Mouse (Mus musculus): ENCODE measurements at regions not wholly inside any gene's neighbourhood (a gene's known extent, or its start where the extent isn't known, plus 50 kb on each side); places are given as distances from the start of the nearest gene placed in this dataset.

DNA sequence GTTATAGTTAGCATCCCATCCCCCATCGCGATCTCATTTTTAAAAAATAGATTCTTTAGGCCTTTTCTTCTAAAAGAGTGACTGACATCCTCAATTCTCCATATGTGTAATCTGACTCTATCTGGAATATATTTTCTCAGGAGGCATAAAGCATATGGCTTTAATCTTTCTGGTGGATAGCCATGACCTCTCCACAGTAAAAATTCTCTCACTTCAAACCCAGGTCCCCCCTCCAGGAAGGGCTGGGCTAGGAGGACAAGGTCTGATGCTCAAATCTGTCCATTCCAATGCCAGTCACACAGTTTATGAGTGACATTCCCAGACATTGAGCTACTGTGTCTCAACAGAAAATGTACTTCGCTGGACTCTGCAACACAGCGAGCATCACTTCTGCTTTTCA lies 226.8 kb upstream of the Kdm8 start:
- H3K4me1 ChIP-seq (ENCODE audit: control insufficient read depth, insufficient read depth, low read length), result no peaks in the 10 kb centered on the region
- no peaks in the 10 kb centered on the region for H3K36me3 ChIP-seq (ENCODE audit: control insufficient read depth, insufficient read depth, low read length)
- TF ChIP-seq CTCF (IDR thresholded peaks at IDR 0.05; ENCODE audit: control insufficient read depth, insufficient read depth, insufficient replicate concordance, low read depth, low read length), result no peak
- no peak for TF ChIP-seq POLR2A (IDR thresholded peaks at IDR 0.05; ENCODE audit: control insufficient read depth, low read depth, low read length)
- no peaks in the 10 kb centered on the region for H3K27me3 ChIP-seq (ENCODE audit: control insufficient read depth, insufficient read depth, low read length)
- no peak overlapping the region for H3K4me3 ChIP-seq (ENCODE audit: control insufficient read depth, low read depth, low read length)
- no peak overlapping the region for H3K27ac ChIP-seq (ENCODE audit: control insufficient read depth, insufficient read depth, low read depth, low read length)

DNA sequence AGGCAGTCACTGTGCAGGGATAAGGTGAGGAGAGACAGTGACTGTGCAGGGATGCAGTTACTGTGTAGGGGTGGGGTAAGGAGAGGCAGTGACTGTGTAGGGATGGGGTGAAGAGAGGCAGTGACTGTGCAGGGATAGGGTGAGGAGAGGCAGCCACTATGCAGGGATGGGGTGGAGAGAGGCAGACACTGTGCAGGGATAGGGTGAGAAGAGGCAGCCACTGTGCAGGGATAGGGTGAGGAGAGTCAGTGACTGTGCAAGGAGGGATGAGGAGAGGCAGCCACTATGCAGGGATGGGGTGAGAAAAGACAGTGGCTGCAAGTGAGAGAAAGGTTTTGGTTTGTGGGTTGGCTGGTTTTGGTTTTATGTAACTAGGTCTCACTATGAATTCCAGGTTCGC lies 221.8 kb upstream of the Kdm8 start:
- Histone ChIP-seq H3K36me3 (ENCODE audit: control insufficient read depth, insufficient read depth, low read length) (no peaks in the 10 kb centered on the region), H3K27me3 (ENCODE audit: control insufficient read depth, insufficient read depth, low read length) (no peaks in the 10 kb centered on the region), H3K4me1 (ENCODE audit: control insufficient read depth, insufficient read depth, low read length) (no peaks in the 10 kb centered on the region), H3K4me3 (ENCODE audit: control insufficient read depth, low read depth, low read length) (no peak overlapping the region), H3K27ac (ENCODE audit: control insufficient read depth, insufficient read depth, low read depth, low read length) (no peak overlapping the region)
- TF ChIP-seq POLR2A (IDR thresholded peaks at IDR 0.05; ENCODE audit: control insufficient read depth, low read depth, low read length) (no peak), CTCF (IDR thresholded peaks at IDR 0.05; ENCODE audit: control insufficient read depth, insufficient read depth, insufficient replicate concordance, low read depth, low read length) (no peak)

DNA sequence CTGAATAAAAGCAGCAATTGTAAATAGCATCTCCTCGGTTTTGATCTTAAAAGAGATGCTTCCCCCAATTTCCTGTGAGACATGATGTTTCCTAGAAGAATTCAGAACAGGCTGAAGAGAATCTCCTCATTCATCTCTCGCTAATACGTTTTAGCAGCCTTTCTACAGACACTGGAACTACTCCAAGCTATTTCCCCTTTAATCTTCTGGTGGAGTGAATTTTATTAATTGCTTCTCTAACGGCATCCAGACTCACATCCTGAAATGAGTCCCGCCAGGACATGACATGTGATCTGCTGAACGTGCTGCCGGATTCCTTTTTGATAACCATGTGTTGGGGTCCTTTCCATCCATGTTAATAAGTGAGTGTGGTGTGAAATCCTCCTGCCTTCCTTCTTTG lies 209.6 kb upstream of the Kdm8 start:
- no peaks in the 10 kb centered on the region for H3K4me1 ChIP-seq (ENCODE audit: control insufficient read depth, insufficient read depth, low read length)
- no peak overlapping the region for H3K27ac ChIP-seq (ENCODE audit: control insufficient read depth, insufficient read depth, low read depth, low read length)
- no peaks in the 10 kb centered on the region for H3K36me3 ChIP-seq (ENCODE audit: control insufficient read depth, insufficient read depth, low read length)
- no peak overlapping the region for H3K4me3 ChIP-seq (ENCODE audit: control insufficient read depth, low read depth, low read length)
- H3K27me3 ChIP-seq (ENCODE audit: control insufficient read depth, insufficient read depth, low read length), result no peaks in the 10 kb centered on the region
- no peak for TF ChIP-seq CTCF (IDR thresholded peaks at IDR 0.05; ENCODE audit: control insufficient read depth, insufficient read depth, insufficient replicate concordance, low read depth, low read length)
- no peak for TF ChIP-seq POLR2A (IDR thresholded peaks at IDR 0.05; ENCODE audit: control insufficient read depth, low read depth, low read length)

DNA sequence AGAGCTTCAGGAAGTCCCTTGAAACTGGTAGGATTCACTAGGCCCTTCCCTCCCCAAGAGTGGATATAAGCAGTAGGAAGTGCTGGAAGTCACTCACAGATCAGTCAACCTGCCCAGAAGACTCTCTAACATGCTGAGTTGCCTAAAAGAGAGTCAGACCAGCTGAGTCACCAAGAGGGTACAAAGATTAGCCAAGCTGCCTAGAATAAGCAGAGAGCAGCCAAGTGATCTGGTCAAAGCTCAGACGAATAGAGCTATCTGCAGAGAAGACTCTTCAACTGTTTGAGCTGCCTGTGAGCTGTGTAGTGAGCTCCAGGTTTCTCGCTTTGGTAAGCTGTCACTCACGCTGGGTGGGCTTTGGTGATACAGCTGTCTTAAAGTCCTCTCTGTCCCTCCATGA lies 207.4 kb upstream of the Kdm8 start:
- Histone ChIP-seq H3K4me1 (ENCODE audit: control insufficient read depth, insufficient read depth, low read length) (no peaks in the 10 kb centered on the region), H3K27ac (ENCODE audit: control insufficient read depth, insufficient read depth, low read depth, low read length) (no peak overlapping the region), H3K4me3 (ENCODE audit: control insufficient read depth, low read depth, low read length) (no peak overlapping the region), H3K27me3 (ENCODE audit: control insufficient read depth, insufficient read depth, low read length) (no peaks in the 10 kb centered on the region), H3K36me3 (ENCODE audit: control insufficient read depth, insufficient read depth, low read length) (no peaks in the 10 kb centered on the region)
- no peak for TF ChIP-seq CTCF (IDR thresholded peaks at IDR 0.05; ENCODE audit: control insufficient read depth, insufficient read depth, insufficient replicate concordance, low read depth, low read length)
- no peak for TF ChIP-seq POLR2A (IDR thresholded peaks at IDR 0.05; ENCODE audit: control insufficient read depth, low read depth, low read length)

DNA sequence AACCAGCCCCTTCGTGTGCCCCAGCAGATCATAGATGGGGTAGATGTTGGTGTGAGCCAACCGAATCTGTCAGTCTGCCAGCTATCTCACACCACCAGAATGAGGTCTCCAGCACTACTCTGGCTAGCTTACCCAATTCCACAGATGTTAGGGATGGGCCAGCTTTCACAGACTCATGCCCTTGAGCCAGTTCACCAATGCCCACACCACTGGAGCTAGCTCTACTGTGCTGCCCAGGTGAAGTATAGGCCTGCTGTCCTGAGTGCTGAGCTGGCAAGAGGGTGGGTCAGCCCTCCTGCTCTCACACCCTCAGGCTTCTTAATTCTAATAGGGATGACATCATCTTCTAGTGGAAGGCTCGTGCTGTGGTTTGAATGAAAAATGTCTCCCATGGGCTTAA lies 201.5 kb upstream of the Kdm8 start:
- Histone ChIP-seq H3K36me3 (ENCODE audit: control insufficient read depth, insufficient read depth, low read length) (no peaks in the 10 kb centered on the region), H3K27ac (ENCODE audit: control insufficient read depth, insufficient read depth, low read depth, low read length) (no peak overlapping the region), H3K27me3 (ENCODE audit: control insufficient read depth, insufficient read depth, low read length) (no peaks in the 10 kb centered on the region), H3K4me3 (ENCODE audit: control insufficient read depth, low read depth, low read length) (no peak overlapping the region), H3K4me1 (ENCODE audit: control insufficient read depth, insufficient read depth, low read length) (no peaks in the 10 kb centered on the region)
- TF ChIP-seq POLR2A (IDR thresholded peaks at IDR 0.05; ENCODE audit: control insufficient read depth, low read depth, low read length), result no peak
- TF ChIP-seq CTCF (IDR thresholded peaks at IDR 0.05; ENCODE audit: control insufficient read depth, insufficient read depth, insufficient replicate concordance, low read depth, low read length), result no peak

DNA sequence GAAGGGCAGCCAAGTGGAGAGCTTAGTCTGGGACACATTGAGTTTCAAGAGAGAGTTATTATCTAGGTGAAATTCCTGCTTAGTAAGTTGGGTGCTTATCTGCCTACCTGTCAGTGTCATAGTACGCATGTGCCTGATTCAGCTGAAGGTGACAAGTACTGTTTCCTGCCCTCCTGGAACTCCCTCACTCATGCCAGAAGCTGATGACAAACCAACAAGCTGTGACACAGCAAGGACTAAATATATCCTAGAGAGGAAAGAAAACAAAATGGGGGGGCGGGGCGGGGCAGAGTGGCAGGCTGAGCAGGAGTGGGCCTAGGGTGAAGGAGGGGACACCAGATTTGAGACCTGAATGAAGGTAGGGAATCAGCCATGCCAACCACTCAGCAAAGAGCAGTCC lies 196.1 kb upstream of the Kdm8 start:
- no peaks in the 10 kb centered on the region for H3K4me1 ChIP-seq (ENCODE audit: control insufficient read depth, insufficient read depth, low read length)

GRCm38 (mm10) chr7:125250385-125250784 lies 194.1 kb upstream of the Kdm8 start:
- no peak overlapping the region for H3K27ac ChIP-seq (ENCODE audit: control insufficient read depth, insufficient read depth, low read depth, low read length)
- no peak overlapping the region for H3K4me3 ChIP-seq (ENCODE audit: control insufficient read depth, low read depth, low read length)
- H3K27me3 ChIP-seq (ENCODE audit: control insufficient read depth, insufficient read depth, low read length), result no peaks in the 10 kb centered on the region
- no peaks in the 10 kb centered on the region for H3K4me1 ChIP-seq (ENCODE audit: control insufficient read depth, insufficient read depth, low read length)
- no peaks in the 10 kb centered on the region for H3K36me3 ChIP-seq (ENCODE audit: control insufficient read depth, insufficient read depth, low read length)
- TF ChIP-seq CTCF (IDR thresholded peaks at IDR 0.05; ENCODE audit: control insufficient read depth, insufficient read depth, insufficient replicate concordance, low read depth, low read length) (no peak), POLR2A (IDR thresholded peaks at IDR 0.05; ENCODE audit: control insufficient read depth, low read depth, low read length) (no peak)

More for the DNA sequence above, 196.1 kb upstream of the Kdm8 start:
- no peak overlapping the region for H3K4me3 ChIP-seq (ENCODE audit: control insufficient read depth, low read depth, low read length)
- no peak for TF ChIP-seq CTCF (IDR thresholded peaks at IDR 0.05; ENCODE audit: control insufficient read depth, insufficient read depth, insufficient replicate concordance, low read depth, low read length)
- TF ChIP-seq POLR2A (IDR thresholded peaks at IDR 0.05; ENCODE audit: control insufficient read depth, low read depth, low read length), result no peak
- H3K27ac ChIP-seq (ENCODE audit: control insufficient read depth, insufficient read depth, low read depth, low read length), result no peak overlapping the region
- no peaks in the 10 kb centered on the region for H3K27me3 ChIP-seq (ENCODE audit: control insufficient read depth, insufficient read depth, low read length)
- H3K36me3 ChIP-seq (ENCODE audit: control insufficient read depth, insufficient read depth, low read length), result no peaks in the 10 kb centered on the region

GRCm38 (mm10) chr7:125250970-125251585 lies 193.4 kb upstream of the Kdm8 start:
- H3K36me3 ChIP-seq (ENCODE audit: control insufficient read depth, insufficient read depth, low read length), result no peaks in the 10 kb centered on the region

More at GRCm38 (mm10) chr7:125250970-125251585, 193.4 kb upstream of the Kdm8 start:
- H3K4me3 ChIP-seq (ENCODE audit: control insufficient read depth, low read depth, low read length), result no peak overlapping the region
- H3K4me1 ChIP-seq (ENCODE audit: control insufficient read depth, insufficient read depth, low read length), result no peaks in the 10 kb centered on the region
- H3K27me3 ChIP-seq (ENCODE audit: control insufficient read depth, insufficient read depth, low read length), result no peaks in the 10 kb centered on the region
- no peak overlapping the region for H3K27ac ChIP-seq (ENCODE audit: control insufficient read depth, insufficient read depth, low read depth, low read length)
- no peak for TF ChIP-seq CTCF (IDR thresholded peaks at IDR 0.05; ENCODE audit: control insufficient read depth, insufficient read depth, insufficient replicate concordance, low read depth, low read length)
- TF ChIP-seq POLR2A (IDR thresholded peaks at IDR 0.05; ENCODE audit: control insufficient read depth, low read depth, low read length), result no peak
